Mouse (Mus musculus): ENCODE data around the gene Ezh1.

DNA sequence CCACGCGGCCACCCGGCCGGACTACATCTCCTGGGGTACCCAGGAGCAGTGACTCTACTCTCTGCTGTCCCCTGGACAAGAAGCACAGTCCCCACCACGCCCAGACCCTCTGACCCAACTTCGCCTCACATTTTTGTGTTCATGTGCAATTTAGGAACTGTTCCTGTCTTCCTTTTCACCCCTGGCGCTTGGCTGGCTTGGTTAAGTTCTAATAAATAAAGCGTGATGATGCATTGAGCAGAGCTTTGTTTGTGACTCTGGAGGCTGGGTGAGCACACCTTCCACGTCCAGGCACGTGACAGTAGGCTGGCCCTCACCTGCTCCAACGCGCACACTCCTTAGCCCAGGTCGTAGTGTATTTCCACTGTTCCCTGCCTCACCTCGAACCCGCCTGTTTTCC lies 64.7 kb downstream of the Ezh1 start:
- no peak for TF ChIP-seq CTCF (conservative IDR thresholded peaks at IDR 0.05; ENCODE audit: low read length)
- no peak for TF ChIP-seq POU5F1 (IDR thresholded peaks at IDR 0.05; ENCODE audit: borderline replicate concordance, low read length)
